Mouse (Mus musculus) A20 (cell line): ENCODE data around the gene Cenpf.
"Not testable (repeated sequence)": the region's sequence is repeated elsewhere in the genome, so short reads cannot be mapped to it uniquely, and the experiment has no call there.

ENCODE experiments used
- DNase-seq: peaks from one replicate; pipeline ENCODE4 v3.0.0-alpha.2; 2011; ENCODE audit warnings: low read depth, low spot score

Gene Cenpf

DNA sequence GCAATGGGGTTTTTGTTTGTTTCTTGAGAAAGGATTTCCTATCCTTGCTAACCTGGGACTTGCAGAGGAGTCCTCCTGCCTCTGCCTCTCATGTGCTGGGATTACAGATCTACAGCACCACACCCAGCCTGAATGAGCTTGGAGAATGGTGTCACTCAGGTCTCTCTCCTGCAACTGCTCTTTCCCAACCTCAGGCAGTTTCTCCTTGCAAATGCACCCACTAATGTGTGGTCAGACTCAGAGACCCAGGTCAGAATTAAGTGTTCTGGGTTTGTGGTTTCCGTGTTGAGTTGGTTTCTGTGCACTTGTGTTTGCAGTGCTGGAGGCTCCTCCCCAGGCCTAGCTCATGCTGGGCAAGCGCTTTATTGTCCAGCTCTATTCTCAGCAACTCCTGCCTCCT, 6.5 kb upstream of the Cenpf start:
- no peak for DNase-seq

DNA sequence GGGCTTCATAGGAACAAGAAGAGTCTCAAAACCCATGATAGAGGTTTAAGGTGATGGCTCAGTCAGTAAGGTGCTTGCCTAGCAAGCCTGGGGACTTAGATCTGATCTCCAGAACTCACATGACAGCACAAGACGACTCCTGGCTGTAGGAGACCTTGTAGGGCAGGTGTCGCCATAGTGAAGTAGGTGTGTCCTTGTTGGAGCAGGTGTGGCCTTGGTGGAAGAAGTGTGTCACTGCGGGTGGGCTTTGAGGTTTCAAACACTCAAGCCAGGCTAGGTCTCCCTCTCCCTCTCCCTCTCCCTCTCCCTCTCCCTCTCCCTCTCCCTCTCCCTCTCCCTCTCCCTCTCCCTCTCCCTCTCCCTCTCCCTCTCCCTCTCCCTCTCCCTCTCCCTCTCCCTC, 4.6 kb upstream of the Cenpf start:
- not testable (repeated sequence) for DNase-seq

GRCm38 (mm10) chr1:189689050-189689833, 1.4 kb upstream of the Cenpf start:
- DNase-seq = peak; percentile 58

- DNase-seq = no peak
Observed at GRCm38 (mm10) chr1:189688388-189688750, 483 bp upstream of the Cenpf start.

DNA sequence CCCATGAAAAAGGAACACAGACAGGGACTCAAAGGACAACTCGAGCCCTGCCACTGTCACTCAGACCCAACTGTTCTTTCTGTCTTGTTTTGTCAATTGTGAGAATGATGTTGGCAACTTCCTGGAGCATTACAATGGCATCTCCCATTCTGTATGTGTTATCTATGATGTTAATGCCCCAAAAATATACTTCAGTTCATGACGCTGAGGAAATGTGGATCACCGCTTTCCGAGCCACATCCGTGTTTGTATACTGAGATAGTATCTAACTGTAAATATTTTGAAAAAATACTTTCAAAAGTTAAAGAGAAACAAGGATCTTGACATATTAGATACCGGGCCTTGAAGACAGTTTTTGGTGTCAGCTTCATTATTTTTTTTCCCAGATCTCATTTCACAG, 1.9 kb downstream of the Cenpf start:
- no peak for DNase-seq

GRCm38 (mm10) chr1:189684786-189685415, 3.0 kb downstream of the Cenpf start:
- DNase-seq = no peak

- DNase-seq = no peak
Observed at GRCm38 (mm10) chr1:189679555-189679954, 8.3 kb downstream of the Cenpf start.

- no peak for DNase-seq
Observed at GRCm38 (mm10) chr1:189675953-189676352, 11.9 kb downstream of the Cenpf start.

GRCm38 (mm10) chr1:189675421-189675820, 12.5 kb downstream of the Cenpf start:
- peak; percentile 27 for DNase-seq

- no peak for DNase-seq
Observed at GRCm38 (mm10) chr1:189665966-189666365, 21.9 kb downstream of the Cenpf start.

GRCm38 (mm10) chr1:189664873-189665144, 23.1 kb downstream of the Cenpf start:
- DNase-seq = no peak

GRCm38 (mm10) chr1:189664061-189664872, 23.6 kb downstream of the Cenpf start:
- DNase-seq = no peak

- DNase-seq = no peak
Observed at GRCm38 (mm10) chr1:189663437-189663836, 24.4 kb downstream of the Cenpf start.

GRCm38 (mm10) chr1:189661856-189662255, 26.0 kb downstream of the Cenpf start:
- peak; percentile 57 for DNase-seq

- DNase-seq = no peak
Observed at GRCm38 (mm10) chr1:189657406-189657805, 30.5 kb downstream of the Cenpf start.

DNA sequence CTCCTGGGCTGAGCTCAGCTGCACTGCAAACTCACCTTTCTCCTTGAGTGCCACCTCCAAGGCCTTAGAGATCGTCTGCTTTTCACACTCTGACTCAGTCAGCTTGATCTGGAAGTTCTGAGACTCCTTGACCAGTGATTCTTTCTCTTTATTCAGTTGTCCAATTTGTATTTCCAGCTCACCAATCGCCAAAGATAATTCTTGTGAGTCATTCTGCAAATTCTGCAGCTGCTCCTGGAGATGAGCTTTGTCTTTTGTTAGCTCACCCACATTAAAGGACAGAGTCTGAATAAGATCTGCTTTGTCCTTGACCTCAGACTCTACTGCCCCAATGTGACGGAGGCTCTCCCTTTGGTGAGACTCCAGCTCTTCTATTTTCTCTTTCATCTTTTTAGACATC, 34.1 kb downstream of the Cenpf start:
- DNase-seq = no peak

DNA sequence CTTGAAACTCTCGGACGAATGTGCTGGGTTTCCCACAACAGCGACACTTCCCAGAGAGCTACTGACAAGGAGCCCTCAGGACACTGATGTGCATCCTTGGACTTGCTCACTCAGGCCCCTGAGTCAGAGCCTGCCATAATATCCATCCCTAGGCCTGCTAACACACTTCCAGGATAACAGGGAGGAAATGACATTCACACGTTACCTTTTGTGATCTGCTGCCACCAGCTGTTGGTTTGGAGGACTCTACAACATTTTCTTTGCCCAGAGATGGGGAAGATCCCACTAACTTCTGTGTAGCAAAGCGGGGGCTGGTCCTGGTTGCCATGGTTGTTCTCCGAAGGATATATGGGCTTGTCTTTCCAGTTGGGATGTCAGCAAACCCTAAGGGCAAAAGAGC, 41.3 kb downstream of the Cenpf start:
- no peak for DNase-seq

- DNase-seq = no peak
Observed at GRCm38 (mm10) chr1:189645371-189645770, 42.5 kb downstream of the Cenpf start.

DNA sequence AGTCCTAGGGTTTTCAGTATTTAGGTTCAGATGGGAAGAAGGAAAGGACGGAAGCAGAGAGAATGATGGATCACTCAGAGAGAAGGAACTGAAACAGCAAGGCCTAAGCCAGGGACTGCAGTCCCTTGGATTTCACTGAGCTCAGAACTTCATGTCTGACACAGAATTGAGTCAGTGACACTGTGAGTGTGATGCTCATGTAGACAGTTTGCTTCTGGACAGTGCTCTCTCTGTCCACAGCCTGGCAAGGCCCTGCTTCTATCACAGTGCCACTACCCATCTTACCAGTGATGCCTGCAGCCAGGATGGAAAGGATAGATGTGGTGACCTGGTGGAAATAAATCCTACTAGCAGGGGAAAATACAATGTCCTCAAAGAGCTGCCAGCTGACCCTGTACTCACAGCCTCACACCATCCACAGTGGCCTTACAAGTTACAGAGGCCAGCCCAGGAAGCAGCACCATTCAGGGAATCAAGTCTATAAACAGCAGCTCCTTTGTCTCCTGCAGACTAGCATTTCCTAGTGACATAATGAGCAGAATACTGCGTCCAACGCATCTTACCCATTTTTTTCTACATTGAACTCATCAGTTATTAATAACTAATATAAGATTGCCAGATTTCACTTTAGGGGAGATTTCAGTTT, 43.1 kb downstream of the Cenpf start:
- DNase-seq = no peak

DNA sequence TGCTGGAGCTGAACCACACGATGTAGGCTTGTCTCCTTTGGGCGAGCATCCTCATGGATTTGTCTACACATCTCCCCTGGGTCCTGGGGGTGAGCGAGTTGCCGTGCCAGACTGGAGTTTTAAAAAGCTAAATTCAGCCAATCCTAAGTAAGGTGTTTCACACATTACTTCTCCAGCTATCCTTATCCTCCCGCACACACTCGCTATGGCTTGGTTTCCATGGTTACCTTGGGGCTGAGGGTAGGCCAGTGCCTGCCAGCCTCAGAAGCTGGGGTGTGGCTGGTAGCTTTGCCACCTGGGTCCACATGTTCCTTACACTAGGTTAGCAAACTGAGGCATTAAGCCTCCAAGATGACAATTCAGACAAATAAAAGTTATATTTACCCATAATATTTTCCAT, 48.3 kb downstream of the Cenpf start:
- no peak for DNase-seq

DNA sequence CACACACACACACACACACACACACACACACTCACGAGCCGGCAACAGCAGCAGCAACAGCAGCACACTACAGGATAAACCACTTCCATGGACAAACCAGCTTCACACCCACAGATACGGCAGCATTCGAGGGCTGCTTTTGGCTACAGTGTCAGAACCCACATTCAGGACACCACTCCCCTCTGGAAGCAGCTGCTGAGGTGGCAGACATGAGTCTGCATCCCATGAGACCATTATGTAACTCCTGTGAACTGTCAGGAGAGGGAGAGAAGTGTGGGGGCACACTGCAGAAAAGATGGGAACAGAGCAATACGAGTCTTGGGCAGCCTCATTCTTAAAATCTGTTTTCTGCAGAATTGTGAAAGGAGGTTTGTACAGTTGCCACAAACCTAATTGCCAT, 54.1 kb downstream of the Cenpf start:
- DNase-seq = peak; percentile 27
